Mouse (Mus musculus) lung, adult 2 months (tissue): ENCODE measurements around the gene Rex1bd. TPM values are rescaled to one million over a fixed set of nuclear protein-coding genes. Genes with fewer than 3 reads are reported as not detected.

Source experiments
- DNase-seq: peaks from one replicate; pipeline ENCODE4 v3.0.0; 2022
- H3K4me1 ChIP-seq: fragments of 200-500 bp; 2 replicates; pipeline ENCODE4 v1.6.1; 2011; ENCODE audit warnings: low read length; ENCODE audit not compliant: control insufficient read depth, insufficient read depth
- H3K4me3 ChIP-seq: fragments of 200-500 bp; replicated peaks from 2 replicates; pipeline ENCODE3; 2011; ENCODE audit warnings: low read depth, mild to moderate bottlenecking, control low read depth, low read length; ENCODE audit errors: extremely low read depth
- CTCF ChIP-seq: fragments of 200-500 bp; IDR thresholded peaks from 2 replicates; pipeline ENCODE4 v1.5.1; 2011; ENCODE audit warnings: mild to moderate bottlenecking, low read length, control low read depth; ENCODE audit not compliant: insufficient read depth
- POLR2A ChIP-seq: fragments of 200-500 bp; IDR thresholded peaks from 2 replicates; pipeline ENCODE4 v1.6.1; 2011; ENCODE audit warnings: low read depth, mild to moderate bottlenecking, control low read depth, low read length, borderline replicate concordance; ENCODE audit errors: extremely low read depth
- WGBS: fragments of 180-500 bp; shearing (Covaris S2); methylation state at CpG from one replicate; pipeline ENCODE4 v1.1.7; 2018; 5-methylcytosine and 5-hydroxymethylcytosine counted together
- polyA plus RNA-seq: library from polyadenylated mRNA; depleted of rRNA; stranded (reverse); fragments of >200 nt; gene quantifications from 2 replicates; pipeline ENCODE4 v1.2.3, GENCODE M21; 2012

Gene Rex1bd
- polyA plus RNA-seq, 1 experiment, result 145 TPM

DNA sequence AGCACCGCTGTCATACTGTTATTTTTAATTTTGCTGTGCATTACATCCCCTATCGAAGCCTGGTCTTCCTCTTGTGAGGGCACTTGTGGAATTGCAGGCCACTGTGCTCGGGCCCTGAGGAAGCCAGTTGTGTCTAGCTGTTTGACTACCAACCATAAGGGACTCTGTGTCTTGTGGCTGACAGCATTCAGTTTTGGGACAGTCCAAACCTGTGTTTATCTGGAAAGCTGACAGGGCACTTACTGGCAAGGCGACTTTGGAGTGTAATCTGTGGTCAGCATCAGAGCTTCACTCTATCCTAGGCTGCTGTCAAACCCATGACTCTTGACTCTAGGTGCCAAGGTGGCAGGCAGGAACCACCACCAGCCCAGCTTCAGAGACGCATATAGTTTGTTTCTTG, 34.5 kb upstream of the Rex1bd start:
- Histone ChIP-seq H3K4me3 (peak overlapping the region; percentile 3), H3K4me1 (peaks cover 26% of the 10 kb centered on the region; the same call in 1 of the 2 replicates)
- DNase-seq, result no peak
- WGBS, result 44% methylated on average over 5 of the region's 5 CpGs
- TF ChIP-seq POLR2A, result no peak
- TF ChIP-seq CTCF, result no peak

DNA sequence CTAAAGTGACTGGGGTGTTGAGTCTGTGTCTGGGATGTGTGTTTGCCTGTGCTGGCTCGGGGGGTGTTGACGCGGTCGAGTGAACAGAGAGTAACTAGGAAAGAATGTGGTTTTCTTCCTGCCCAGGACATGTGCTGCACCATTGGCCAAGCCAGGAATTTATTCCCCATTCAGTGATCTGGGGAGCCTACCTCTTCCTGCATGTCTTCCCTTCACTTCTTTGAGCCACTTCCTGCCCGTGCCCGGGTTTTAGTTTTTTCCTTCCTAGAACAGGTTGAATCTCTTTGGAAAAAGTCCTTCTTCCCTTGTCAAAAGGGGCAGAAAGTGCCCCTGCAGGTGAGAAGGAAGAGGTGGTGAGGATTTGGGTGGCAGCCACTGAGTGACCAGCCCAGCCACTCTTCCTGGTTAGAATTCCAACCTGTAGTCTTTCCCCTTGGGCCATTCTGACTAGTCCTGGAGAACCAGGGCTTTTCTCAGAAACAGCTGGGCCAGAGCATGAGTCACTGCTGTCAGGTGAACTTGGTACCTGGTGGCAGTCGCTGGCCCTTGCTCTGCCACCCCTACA, 34.0 kb upstream of the Rex1bd start:
- 12% methylated on average over 7 of the region's 7 CpGs for WGBS
- Histone ChIP-seq H3K4me3 (peak overlapping the region; percentile 91), H3K4me1 (peaks cover 26% of the 10 kb centered on the region; the same call in 1 of the 2 replicates)
- TF ChIP-seq POLR2A (no peak), CTCF (no peak)
- no peak for DNase-seq

DNA sequence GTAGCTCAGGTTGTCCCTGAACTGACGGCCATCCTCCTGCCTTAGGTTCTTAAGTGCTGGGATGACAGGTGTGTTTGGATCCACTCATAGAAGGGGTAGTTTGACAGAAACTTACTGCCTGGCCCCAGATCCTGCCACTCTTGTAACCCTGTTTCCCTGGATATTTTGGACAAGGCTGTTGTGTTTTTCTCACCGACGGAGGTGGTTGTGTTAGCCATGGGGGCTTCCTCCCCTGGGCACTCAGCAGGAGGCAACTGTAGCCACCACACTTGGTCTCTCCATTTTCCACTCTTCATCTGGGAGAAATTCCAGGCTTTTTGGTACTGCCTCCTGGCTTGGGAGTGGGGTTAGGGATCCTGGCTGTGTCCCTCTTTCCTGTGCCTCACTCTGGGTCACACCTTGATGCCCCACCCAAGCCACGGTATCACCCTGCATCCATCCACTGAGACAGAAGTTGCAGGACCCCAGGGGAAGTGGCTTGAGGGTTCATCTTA, 33.5 kb upstream of the Rex1bd start:
- 4% methylated on average over 4 of the region's 4 CpGs for WGBS
- H3K4me1 ChIP-seq, result peaks cover 25% of the 10 kb centered on the region; the same call in 1 of the 2 replicates
- peak overlapping the region; percentile 91 for H3K4me3 ChIP-seq
- TF ChIP-seq POLR2A, result no peak
- no peak for TF ChIP-seq CTCF
- no peak for DNase-seq

DNA sequence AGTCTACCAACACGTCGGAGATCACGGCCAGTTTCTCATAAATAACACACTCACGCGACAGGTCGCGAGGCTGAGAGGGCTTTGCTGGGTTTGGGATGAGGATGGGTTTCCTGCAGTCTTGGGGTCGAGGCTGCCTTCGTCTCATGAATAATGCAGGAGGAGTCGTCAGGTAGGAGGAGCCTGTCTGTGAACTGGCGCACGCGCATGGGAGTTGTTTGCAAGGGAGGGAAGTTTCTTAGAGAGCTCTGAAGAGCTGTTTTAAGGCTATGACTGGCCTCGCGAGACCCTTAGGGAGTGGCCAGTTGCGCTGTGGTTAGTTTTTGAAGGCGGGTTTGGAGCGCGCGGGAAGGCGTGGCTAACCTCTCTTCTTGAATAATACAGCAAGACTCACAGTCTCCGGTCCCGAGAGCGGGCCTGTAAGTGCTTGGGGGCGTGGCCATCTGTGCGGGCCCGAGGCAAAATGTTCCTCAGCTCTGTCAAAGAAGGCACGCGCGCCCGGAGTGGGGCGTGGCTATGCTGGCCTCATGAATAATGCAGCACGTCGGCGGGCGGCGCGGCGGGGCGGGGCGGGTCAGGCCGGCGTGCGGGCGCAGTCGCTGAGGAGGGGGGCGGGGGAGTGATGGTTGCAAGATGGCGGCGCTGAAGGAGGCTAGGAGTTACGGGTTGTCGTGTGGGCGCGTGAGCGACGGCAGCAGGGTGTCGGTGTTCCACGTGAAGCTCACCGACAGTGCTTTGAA, 32.7 kb upstream of the Rex1bd start, which contains the start of gene Ell:
Ell (plus strand) TSS at position 381 of the 737 bp plus-strand sequence.
- H3K4me3 ChIP-seq, result peak within 1 kb of the TSS; percentile 91
- TF ChIP-seq POLR2A (peak; percentile 93; the same call in 1 of the 2 replicates), CTCF (no peak)
- DNase-seq, result peak; percentile 98
- under 1% methylated on average over 58 of the region's 58 CpGs for WGBS
- H3K4me1 ChIP-seq, result peaks cover 21% of the 10 kb centered on the region; the same call in 1 of the 2 replicates

DNA sequence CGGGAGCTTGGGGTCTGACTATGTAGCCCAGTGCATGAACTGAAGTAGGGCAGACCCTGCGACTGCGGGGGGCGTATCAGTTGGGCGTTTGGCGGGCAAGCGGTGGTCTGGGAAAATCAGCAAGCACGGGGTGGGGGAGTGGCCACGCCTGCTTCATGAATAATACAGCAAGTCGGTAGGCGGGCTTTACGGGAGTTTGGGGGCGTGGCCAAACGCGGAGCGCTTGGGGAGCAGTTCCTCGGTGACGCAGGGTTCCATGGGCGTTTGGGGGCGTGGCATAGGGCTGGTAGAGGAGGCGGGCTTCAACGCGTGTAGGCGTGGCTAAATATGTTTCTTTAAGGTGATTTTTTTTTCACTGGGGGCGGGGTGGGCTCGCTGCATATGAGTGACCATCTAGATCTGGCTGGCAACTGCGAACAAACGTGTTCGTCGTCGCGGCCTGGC, 32.1 kb upstream of the Rex1bd start:
- peaks cover 15% of the 10 kb centered on the region; the same call in 1 of the 2 replicates for H3K4me1 ChIP-seq
- TF ChIP-seq POLR2A, result peak; percentile 38; the same call in 1 of the 2 replicates
- no peak for TF ChIP-seq CTCF
- WGBS, result under 1% methylated on average over 32 of the region's 32 CpGs

DNA sequence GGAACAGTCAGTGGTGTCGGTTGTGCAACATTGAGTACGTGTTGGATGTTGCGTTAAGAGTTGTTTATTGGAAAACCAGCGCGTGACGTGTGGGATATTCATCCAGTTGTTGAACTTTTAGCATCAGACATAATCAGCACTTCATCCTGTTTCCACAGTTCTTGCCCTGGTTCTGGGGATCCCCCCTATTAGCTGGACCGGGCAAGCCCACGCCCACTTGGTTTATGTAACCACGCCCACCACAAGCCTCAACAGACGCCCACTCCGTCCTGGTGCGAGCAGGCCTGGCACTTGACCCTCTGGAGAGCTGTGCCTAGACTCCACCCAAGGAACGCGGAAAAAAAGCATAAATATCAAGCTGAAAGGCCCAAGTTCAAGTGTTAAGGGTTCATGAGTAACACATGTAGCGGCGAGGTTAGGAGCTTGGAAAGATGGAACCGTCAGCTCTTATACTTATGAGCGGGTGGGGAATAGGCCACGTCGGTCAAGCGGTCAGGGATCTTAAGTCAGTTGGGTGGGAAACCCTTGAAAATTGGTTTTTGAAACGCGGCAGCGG, 31.6 kb upstream of the Rex1bd start:
- Histone ChIP-seq H3K4me1 (peaks cover 14% of the 10 kb centered on the region; the same call in 1 of the 2 replicates), H3K4me3 (peak overlapping the region; percentile 74)
- peak; percentile 31; the same call in 1 of the 2 replicates for TF ChIP-seq POLR2A
- no peak for TF ChIP-seq CTCF
- 4% methylated on average over 24 of the region's 24 CpGs for WGBS
- peak; percentile 75 for DNase-seq

More for the DNA sequence above, 32.1 kb upstream of the Rex1bd start:
- peak overlapping the region; percentile 90 for H3K4me3 ChIP-seq
- DNase-seq, result peak; percentile 99

DNA sequence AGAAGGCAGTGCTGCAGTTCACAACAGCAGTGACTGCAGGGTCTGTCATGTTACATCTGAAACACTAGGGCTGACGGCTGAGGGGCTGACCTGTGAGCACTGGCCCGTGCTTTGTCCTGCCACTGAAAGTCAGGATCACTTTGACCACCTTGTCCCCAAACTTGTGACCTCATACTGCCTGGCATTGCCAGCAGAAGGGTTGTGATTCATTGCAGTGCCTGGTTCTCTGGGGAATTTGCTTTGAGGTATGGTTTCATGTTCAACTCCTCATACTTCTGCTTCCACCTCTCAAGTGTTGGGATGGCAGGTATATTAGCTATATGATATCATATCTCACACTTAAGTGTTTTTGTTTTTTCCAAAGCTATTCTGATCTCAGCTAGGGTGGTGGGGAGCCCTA, 29.1 kb upstream of the Rex1bd start:
- TF ChIP-seq CTCF, result no peak
- TF ChIP-seq POLR2A, result no peak

DNA sequence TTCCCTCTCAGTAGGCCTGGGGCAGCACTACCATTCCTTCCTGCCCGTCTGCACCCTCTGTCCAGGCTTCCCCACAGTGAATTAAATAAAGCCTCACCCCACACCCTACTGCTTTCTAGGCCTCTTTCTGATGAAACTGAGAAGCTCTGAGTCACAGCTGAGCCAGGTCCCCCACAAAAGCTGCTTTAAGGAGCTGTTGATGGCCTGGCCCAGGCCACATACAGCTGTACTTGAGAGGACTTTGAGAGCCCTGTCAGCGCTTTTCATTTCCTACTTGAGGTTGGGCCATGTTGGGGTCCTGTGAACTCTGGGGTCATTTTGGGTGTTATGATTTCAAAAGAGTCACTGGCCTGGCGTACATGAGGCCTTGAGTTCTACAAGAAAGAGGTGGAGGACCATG, 28.7 kb upstream of the Rex1bd start:
- TF ChIP-seq POLR2A (no peak), CTCF (no peak)
- WGBS, result 68% methylated on average over 3 of the region's 3 CpGs
- no peak for DNase-seq
- Histone ChIP-seq H3K4me1 (peaks cover 4% of the 10 kb centered on the region; the same call in 1 of the 2 replicates), H3K4me3 (no peak overlapping the region)

More for the DNA sequence above, 29.1 kb upstream of the Rex1bd start:
- WGBS, result 85% methylated on average over 2 of the region's 2 CpGs
- no peak for DNase-seq
- Histone ChIP-seq H3K4me3 (no peak overlapping the region), H3K4me1 (peaks cover 8% of the 10 kb centered on the region; the same call in 1 of the 2 replicates)

DNA sequence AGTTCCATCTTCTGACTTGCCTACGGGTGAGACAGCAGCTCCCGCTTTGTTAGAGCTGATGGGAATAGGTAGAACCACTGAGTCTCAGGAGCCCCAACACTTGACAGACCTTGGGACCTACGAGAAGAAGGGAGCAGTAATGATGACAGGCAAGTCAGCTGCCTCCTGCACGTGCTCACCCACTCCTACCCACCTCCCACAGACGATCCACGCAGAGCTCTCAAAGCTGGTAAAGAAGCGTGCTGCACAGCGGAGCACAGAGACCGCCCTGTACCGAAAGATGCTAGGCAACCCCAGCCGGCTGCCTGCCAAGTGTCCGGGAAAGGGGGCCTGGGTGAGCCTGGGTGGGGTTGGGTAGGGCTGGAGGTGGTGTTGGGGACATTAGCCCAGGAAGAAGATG, 27.7 kb upstream of the Rex1bd start:
- no peak for DNase-seq
- WGBS, result 91% methylated on average over 12 of the region's 12 CpGs
- H3K4me1 ChIP-seq, result peaks cover 3% of the 10 kb centered on the region; the same call in 1 of the 2 replicates
- no peak overlapping the region for H3K4me3 ChIP-seq
- TF ChIP-seq CTCF (no peak), POLR2A (no peak)
